ENCODE assay signal across 8 mouse cellular contexts in the genomic region with DNA sequence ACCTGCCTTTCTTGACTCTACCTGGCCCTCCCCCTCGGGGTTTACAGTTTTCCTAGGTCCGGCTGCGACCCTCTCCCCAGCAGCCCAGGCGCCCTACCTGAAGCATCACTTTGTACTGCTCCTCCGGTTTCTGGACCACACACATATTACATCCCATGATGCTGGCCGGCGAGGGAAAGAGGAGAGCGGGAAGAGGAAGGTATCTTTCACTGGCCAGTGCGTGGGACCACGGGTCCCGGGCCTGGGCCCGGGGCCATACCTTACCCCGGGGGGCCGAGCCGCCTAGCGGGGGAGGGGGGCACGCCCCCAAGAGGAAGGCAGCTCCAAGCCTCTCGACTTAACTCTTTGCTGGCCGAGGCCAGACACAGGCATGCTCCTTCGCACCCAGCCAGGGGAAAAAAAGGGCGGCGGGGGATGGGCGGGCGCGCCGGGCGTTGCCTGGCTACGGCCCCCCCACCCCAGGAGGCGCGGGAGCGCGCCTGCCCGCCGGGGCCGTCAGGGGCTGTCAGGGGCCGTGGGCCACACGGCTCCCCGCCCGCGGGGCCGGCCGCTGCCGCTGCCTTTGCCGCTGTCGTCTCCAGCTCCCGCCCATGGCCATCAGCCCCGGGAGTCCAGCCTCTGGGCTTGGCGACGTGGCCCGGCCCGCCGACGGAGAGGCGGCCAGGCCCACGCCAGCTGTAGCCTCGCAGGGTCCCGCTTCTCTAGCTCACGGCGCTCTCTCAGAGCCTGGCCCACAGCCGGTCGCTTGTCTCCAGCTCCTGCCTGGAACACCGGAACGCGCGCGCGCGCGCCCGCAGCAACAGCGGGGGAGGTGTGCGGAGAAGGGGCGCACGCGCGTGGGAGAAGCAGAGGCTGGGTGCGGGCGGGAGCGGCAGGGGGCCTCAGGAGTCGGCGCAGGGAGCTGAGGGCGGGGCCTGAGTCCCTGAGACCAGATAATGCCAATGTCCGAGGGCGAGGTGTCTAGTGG. TPM values are rescaled to one million over a fixed set of nuclear protein-coding genes. Genes with fewer than 3 reads are reported as not detected.
DNase-seq lines count a peak whose midpoint lies in the region; ATAC-seq and TF ChIP-seq lines count a peak whose summit lies in the region.

TSS of gene Pdzd4 (minus strand) at position 785 of the 967 bp plus-strand sequence.

- H3K9me3 ChIP-seq in heart, embryonic 13.5 days: no peaks in the 10 kb centered on the region
- H3K9me3 ChIP-seq in liver, embryonic 15.5 days (replicated peaks): no peaks in the 10 kb centered on the region

- peak within 1 kb of the TSS; percentile 59 for H3K4me3 ChIP-seq in embryonic fibroblast, embryonic 13.5 days (ENCODE audit: insufficient read depth, low read length)
- peak within 1 kb of the TSS; percentile 65 for H3K4me3 ChIP-seq in heart, embryonic 13.5 days
- H3K4me3 ChIP-seq in liver, embryonic 15.5 days (replicated peaks): peak within 1 kb of the TSS; percentile 45

- H3K4me1 ChIP-seq in embryonic fibroblast, embryonic 13.5 days (ENCODE audit: control insufficient read depth, insufficient read depth, low read length): no peaks in the 10 kb centered on the region
- peaks cover 4% of the 10 kb centered on the region; the same call in 1 of the 2 replicates for H3K4me1 ChIP-seq in heart, embryonic 13.5 days
- H3K4me1 ChIP-seq in liver, embryonic 15.5 days (replicated peaks): no peaks in the 10 kb centered on the region

- DNase-seq in B cell, adult 2 months: peak; percentile 39 to 41
- peak; percentile 5 to 15 for DNase-seq in adrenal gland, postnatal 4 days (ENCODE audit: low spot score in 2 of 2)
- peak; percentile 48 to 65 for DNase-seq in kidney, postnatal 25 days
- DNase-seq in ovary, adult 18-20 months (ENCODE audit: low spot score): peak; percentile 8
- DNase-seq in thymus, postnatal 25 days: peak; percentile 61

- peak; percentile 70 for ATAC-seq in heart, embryonic 13.5 days (ENCODE audit: extremely low read depth, insufficient number of reproducible peaks, low FRiP score, low TSS enrichment)
- ATAC-seq in liver, embryonic 15.5 days (ENCODE audit: insufficient read depth): no peak; the same call in 1 of the 2 replicates

- H3K4me2 ChIP-seq in heart, embryonic 13.5 days: peak within 1 kb of the TSS; percentile 82
- peak within 1 kb of the TSS; percentile 65 for H3K4me2 ChIP-seq in liver, embryonic 15.5 days

- peak; percentile 35; the same call in 1 of the 2 replicates for TF ChIP-seq POLR2A in embryonic fibroblast, embryonic 13.5 days (IDR thresholded peaks at IDR 0.05; ENCODE audit: low read depth, low read length)

- no peaks in the 10 kb centered on the region for H3K36me3 ChIP-seq in heart, embryonic 13.5 days
- H3K36me3 ChIP-seq in liver, embryonic 15.5 days (replicated peaks): no peaks in the 10 kb centered on the region

- 9% methylated on average over 54 of the region's 84 CpGs for WGBS in heart, embryonic 13.5 days
- 12% methylated on average over 82 of the region's 84 CpGs for WGBS in liver, embryonic 15.5 days (ENCODE audit: insufficient replicate concordance)

- H3K9ac ChIP-seq in heart, embryonic 13.5 days: peak within 1 kb of the TSS; percentile 84
- H3K9ac ChIP-seq in liver, embryonic 15.5 days: no peak within 1 kb of the TSS

- H3K27ac ChIP-seq in embryonic fibroblast, embryonic 13.5 days (ENCODE audit: insufficient read depth, low read length): no peak within 1 kb of the TSS
- no peak within 1 kb of the TSS for H3K27ac ChIP-seq in heart, embryonic 13.5 days (replicated peaks)
- no peak within 1 kb of the TSS for H3K27ac ChIP-seq in liver, embryonic 15.5 days (replicated peaks)

- H3K27me3 ChIP-seq in heart, embryonic 13.5 days (replicated peaks): peaks cover 46% of the 10 kb centered on the region
- H3K27me3 ChIP-seq in liver, embryonic 15.5 days: peaks cover 49% of the 10 kb centered on the region

- no peak for TF ChIP-seq CTCF in embryonic fibroblast, embryonic 13.5 days (IDR thresholded peaks at IDR 0.05; ENCODE audit: borderline replicate concordance, insufficient read depth, low read length)

RNA-seq across cellular contexts. Expression of gene Pdzd4, which starts in this region (rescaled TPM):
- total RNA-seq in adrenal gland, postnatal 4 days (2021): 1 to 10 TPM; 8.2 to 9.8 TPM
- 5.6 and 8.9 TPM in 2 replicates for polyA plus RNA-seq in embryonic fibroblast, embryonic 13.5 days (2011; ENCODE audit: insufficient read length, low read depth, missing spikeins)
- 0.27 and 0.34 TPM in 2 replicates for polyA plus RNA-seq in heart, embryonic 13.5 days (2015; fragmentation: Nextera tagmentation; extraction: Ambion mirVana)
- 0.07 and 0.08 TPM in 2 replicates for polyA plus RNA-seq in liver, embryonic 15.5 days (2015; fragmentation: Nextera tagmentation; extraction: Ambion mirVana)

Comparison
In these comparisons a context has a peak if more than half of its experiments do, and no peak if none do; other contexts are left out.
1. Peak in ATAC-seq, H3K4me3 ChIP-seq, H3K9ac ChIP-seq and H3K4me2 ChIP-seq in heart, embryonic 13.5 days; RNA of the gene not detected or under 1 TPM.
2. DNase-seq: peak in every context shown above with its lines; median percentile 61 in thymus, postnatal 25 days; 56 in kidney, postnatal 25 days; 40 in B cell, adult 2 months; 10 in adrenal gland, postnatal 4 days; 8 in ovary, adult 18-20 months.